Mouse (Mus musculus) heart, embryonic 16.5 days (tissue): ENCODE measurements at regions not wholly inside any gene's neighbourhood (a gene's known extent, or its start where the extent isn't known, plus 50 kb on each side); places are given as distances from the start of the nearest gene placed in this dataset.

ENCODE experiments used
- ATAC-seq: fragments of 200-750 bp; cut with Nextera tagmentation; replicated peaks from 2 replicates; pipeline ENCODE4 v1.8.0; 2017; ENCODE audit warnings: moderate number of reproducible peaks; ENCODE audit not compliant: insufficient read depth, low FRiP score; ENCODE audit errors: extremely low read depth
- H3K27ac ChIP-seq: fragments of 300-500 bp; sonication (generic); 2 replicates; pipeline ENCODE4 v1.5.1; 2014; ENCODE audit warnings: mild to moderate bottlenecking, low read length, control low read depth, moderate library complexity
- H3K27me3 ChIP-seq: fragments of 300-500 bp; sonication (generic); 2 replicates; pipeline ENCODE4 v1.6.1; 2014; ENCODE audit warnings: low read length, mixed read lengths; ENCODE audit not compliant: control insufficient read depth, insufficient read depth
- H3K36me3 ChIP-seq: fragments of 300-500 bp; sonication (generic); 2 replicates; pipeline ENCODE4 v1.6.1; 2014; ENCODE audit not compliant: control insufficient read depth, insufficient read depth
- H3K4me1 ChIP-seq: fragments of 300-500 bp; sonication (generic); 2 replicates; pipeline ENCODE4 v1.6.1; 2014; ENCODE audit warnings: low read length, mixed read lengths; ENCODE audit not compliant: control insufficient read depth, insufficient read depth
- H3K4me2 ChIP-seq: fragments of 300-500 bp; sonication (generic); 2 replicates; pipeline ENCODE4 v1.6.1; 2014; ENCODE audit warnings: low read depth, mild to moderate bottlenecking, control low read depth, low read length
- H3K4me3 ChIP-seq: fragments of 300-500 bp; sonication (generic); 2 replicates; pipeline ENCODE4 v1.5.1; 2014; ENCODE audit warnings: mild to moderate bottlenecking, control low read depth, low read length
- H3K9ac ChIP-seq: fragments of 300-500 bp; sonication (generic); 2 replicates; pipeline ENCODE4 v1.6.1; 2014; ENCODE audit warnings: low read length, control low read depth
- H3K9me3 ChIP-seq: fragments of 300-500 bp; sonication (generic); replicated peaks from 2 replicates; pipeline ENCODE4 v1.6.1; 2016; ENCODE audit warnings: low read length; ENCODE audit not compliant: control insufficient read depth
- WGBS: fragments of 180-500 bp; shearing (Covaris S2); extraction: QIAGEN DNeasy Blood & Tissue Kit; methylation state at CpG from one replicate; pipeline ENCODE4 v1.1.7; 2014; 5-methylcytosine and 5-hydroxymethylcytosine counted together

DNA sequence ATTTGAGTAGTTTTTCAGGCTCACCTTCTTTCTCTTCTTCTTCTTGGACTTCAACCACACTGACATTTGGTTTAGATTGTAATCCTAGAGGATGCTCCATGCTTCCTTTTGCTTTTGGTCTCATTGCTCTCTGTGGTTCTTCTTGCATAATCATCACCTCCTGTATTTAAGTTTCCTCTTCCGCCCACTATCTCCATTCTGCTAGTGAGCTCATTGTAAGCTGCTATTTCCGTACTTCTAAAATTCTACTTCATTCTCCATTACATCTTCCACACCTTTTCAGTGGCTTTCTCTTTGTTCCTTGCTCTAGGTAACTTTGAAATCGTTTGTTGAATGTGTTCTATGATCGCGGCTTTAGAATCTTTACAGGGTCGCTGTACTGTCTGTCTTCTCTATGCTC lies 493.1 kb upstream of the Cdh5 start:
- H3K27ac ChIP-seq, result no peak overlapping the region
- H3K9ac ChIP-seq, result no peak overlapping the region
- H3K9me3 ChIP-seq, result no peaks in the 10 kb centered on the region
- H3K4me3 ChIP-seq, result no peak overlapping the region
- no peak for ATAC-seq
- H3K27me3 ChIP-seq, result no peaks in the 10 kb centered on the region
- no peaks in the 10 kb centered on the region for H3K36me3 ChIP-seq
- no peaks in the 10 kb centered on the region for H3K4me1 ChIP-seq
- WGBS, result 80% methylated on average over 6 of the region's 6 CpGs
- no peak overlapping the region for H3K4me2 ChIP-seq

DNA sequence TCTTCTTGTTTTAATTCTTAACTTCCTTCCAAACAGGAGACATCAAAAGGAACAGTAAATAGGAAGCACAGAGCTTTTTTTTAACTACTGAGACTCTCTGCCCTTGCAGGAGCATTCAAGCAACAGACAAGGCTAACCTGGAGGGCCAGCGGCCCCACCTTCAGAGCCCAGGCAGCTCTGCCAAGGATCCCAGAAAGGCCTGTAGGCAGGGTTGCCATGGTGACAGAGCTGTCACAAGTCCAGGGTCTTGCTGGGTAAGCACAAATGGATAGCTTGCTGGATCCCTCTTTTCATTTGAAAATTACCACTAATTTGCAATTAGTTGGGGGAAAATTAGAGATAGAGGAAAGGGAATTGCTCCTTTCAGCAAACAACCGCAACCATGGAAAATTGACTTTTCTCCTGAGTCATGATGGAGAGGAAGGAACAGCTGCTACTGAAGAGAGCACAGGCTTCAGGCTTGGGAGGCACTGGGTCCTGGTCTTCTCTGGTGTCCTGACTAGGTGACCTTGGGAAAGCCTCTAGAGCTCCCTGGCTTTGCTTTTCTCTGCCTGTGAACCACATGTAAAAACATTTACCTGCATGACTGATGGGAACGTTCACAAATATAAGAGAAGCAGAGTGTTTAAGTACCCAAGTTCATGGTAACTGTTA lies 477.5 kb upstream of the Cdh5 start:
- Histone ChIP-seq H3K4me2 (no peak overlapping the region), H3K27me3 (no peaks in the 10 kb centered on the region), H3K27ac (no peak overlapping the region), H3K36me3 (no peaks in the 10 kb centered on the region), H3K4me1 (no peaks in the 10 kb centered on the region), H3K4me3 (no peak overlapping the region), H3K9ac (no peak overlapping the region), H3K9me3 (no peaks in the 10 kb centered on the region; the same call in 1 of the 2 replicates)
- 51% methylated on average over 3 of the region's 3 CpGs for WGBS
- ATAC-seq, result no peak

DNA sequence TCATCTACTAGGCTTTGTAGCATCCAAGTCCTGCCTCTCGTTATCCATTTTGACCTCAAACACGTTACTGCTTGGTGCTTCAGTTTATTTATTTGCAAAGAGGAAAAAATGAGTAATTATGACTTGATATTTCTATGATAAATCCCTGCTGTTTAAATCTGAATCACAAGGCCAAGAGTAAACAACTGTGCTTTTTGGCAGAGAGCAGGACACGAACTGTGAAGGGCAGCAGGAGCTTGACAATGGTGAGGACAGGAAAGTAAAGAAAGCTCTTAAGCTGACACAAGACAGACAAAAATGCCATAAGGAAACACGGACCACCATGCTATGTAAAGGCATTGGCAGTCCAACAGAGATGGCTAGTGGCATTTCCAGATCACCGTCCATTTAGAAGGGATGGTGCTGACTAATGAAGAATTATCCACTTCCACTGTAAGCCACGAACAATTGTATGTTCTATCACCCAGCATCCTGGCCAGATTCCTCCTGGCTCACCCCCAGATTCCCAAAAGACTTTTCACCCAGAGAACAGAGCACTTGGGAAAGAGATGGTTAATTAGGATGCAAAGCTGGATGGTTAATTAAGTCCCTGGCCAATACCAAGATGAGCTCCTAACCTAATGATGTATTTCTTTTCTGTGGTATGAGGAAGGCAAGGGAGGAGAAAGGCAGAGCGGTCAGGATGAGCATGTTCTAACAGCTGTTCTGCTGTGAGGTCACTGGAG lies 476.1 kb upstream of the Cdh5 start:
- no peaks in the 10 kb centered on the region for H3K27me3 ChIP-seq
- H3K36me3 ChIP-seq, result no peaks in the 10 kb centered on the region
- no peak overlapping the region for H3K9ac ChIP-seq
- ATAC-seq, result no peak
- no peak overlapping the region for H3K27ac ChIP-seq
- H3K4me3 ChIP-seq, result no peak overlapping the region
- no peak overlapping the region for H3K4me2 ChIP-seq
- H3K4me1 ChIP-seq, result no peaks in the 10 kb centered on the region
- 63% methylated on average over 7 of the region's 7 CpGs for WGBS
- no peaks in the 10 kb centered on the region for H3K9me3 ChIP-seq

DNA sequence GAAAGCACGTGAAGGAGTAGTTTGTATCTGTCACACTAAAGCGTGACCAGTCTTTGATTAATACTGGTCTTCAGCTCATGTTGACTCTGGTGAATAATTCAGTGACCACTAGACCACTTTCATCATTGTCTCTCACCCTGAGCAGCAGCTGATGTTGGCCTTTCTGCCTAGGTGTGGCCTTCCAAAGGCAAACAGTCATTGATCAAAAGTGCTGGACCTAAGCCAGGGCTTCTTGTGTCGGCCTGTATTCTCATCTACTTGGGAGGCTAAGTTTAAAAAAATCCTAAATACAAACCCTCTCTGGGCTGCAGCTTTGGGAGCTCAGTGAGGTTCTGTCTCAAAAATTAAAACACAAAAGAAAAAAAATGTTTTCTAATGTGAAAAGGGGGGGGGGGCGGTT lies 475.0 kb upstream of the Cdh5 start:
- ATAC-seq, result no peak
- Histone ChIP-seq H3K4me2 (no peak overlapping the region), H3K9ac (no peak overlapping the region), H3K27ac (no peak overlapping the region), H3K4me3 (no peak overlapping the region), H3K9me3 (no peaks in the 10 kb centered on the region), H3K4me1 (no peaks in the 10 kb centered on the region), H3K36me3 (no peaks in the 10 kb centered on the region), H3K27me3 (no peaks in the 10 kb centered on the region)
- 54% methylated on average over 4 of the region's 4 CpGs for WGBS

DNA sequence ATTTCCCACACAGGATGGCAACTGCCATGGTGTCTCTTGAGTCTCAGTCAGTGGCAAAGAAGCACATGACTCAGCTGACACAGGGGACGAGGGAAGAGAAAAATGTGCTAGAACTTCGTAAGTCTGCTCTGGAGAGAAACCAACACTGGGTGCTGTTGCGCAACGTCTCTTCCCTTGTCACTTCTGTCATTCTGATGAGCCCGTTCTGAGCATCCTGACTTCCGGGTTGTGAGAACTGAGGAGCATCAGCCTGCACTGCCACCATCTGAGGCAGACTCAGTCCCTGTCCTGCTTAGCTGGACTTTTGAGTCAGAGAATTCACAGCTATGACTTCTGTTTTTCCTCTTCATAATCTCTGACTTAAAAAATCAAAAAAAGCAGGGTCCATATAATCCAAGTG lies 468.9 kb upstream of the Cdh5 start:
- Histone ChIP-seq H3K4me2 (no peak overlapping the region), H3K4me1 (no peaks in the 10 kb centered on the region), H3K36me3 (no peaks in the 10 kb centered on the region), H3K27me3 (no peaks in the 10 kb centered on the region), H3K27ac (no peak overlapping the region), H3K9ac (no peak overlapping the region), H3K9me3 (no peaks in the 10 kb centered on the region), H3K4me3 (no peak overlapping the region)
- WGBS, result 65% methylated on average over 6 of the region's 6 CpGs
- no peak for ATAC-seq

DNA sequence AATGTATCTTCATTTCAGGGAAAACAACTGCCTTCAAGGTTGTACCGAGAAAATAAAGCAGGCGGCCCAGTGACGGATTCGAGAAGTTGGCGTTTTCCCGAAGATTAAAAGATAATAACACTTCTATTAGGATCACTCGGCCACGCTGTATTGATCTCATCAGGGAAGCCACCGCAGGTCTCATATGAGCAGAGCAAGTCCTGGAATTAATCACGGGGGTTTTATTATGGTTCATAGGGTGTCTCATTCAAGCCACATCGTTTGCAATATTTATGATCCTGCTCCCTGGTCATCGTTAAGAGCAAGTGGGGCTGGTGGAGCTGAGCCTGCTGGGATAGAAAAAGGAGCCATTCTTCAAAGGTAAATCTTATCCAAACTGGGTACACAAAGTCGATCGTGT lies 466.5 kb upstream of the Cdh5 start:
- H3K27me3 ChIP-seq, result no peaks in the 10 kb centered on the region
- no peak overlapping the region for H3K27ac ChIP-seq
- H3K4me2 ChIP-seq, result no peak overlapping the region
- H3K4me1 ChIP-seq, result no peaks in the 10 kb centered on the region
- H3K4me3 ChIP-seq, result no peak overlapping the region
- no peak for ATAC-seq
- 89% methylated on average over 14 of the region's 14 CpGs for WGBS
- no peaks in the 10 kb centered on the region for H3K9me3 ChIP-seq
- no peak overlapping the region for H3K9ac ChIP-seq
- H3K36me3 ChIP-seq, result no peaks in the 10 kb centered on the region

DNA sequence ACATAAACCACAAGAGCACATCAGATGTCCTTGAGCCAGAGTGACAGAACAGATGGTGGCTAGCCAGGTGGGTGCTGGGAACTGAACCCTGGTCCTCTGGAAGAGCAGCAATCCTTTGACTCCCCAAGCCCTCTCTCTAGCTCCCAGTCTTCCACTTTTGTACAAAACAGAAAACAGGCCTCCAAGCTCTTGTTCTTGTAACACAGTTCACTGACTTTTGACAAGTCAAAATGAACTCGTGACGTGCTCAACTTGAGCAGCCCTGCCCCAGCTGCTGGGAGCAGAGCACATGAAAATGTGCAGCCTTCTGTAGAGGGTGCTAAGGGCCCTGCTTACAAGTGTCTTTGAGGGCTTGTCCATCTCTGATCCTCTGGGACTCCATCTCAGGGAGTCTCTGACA lies 457.8 kb upstream of the Cdh5 start:
- no peak overlapping the region for H3K4me3 ChIP-seq
- no peaks in the 10 kb centered on the region for H3K4me1 ChIP-seq

DNA sequence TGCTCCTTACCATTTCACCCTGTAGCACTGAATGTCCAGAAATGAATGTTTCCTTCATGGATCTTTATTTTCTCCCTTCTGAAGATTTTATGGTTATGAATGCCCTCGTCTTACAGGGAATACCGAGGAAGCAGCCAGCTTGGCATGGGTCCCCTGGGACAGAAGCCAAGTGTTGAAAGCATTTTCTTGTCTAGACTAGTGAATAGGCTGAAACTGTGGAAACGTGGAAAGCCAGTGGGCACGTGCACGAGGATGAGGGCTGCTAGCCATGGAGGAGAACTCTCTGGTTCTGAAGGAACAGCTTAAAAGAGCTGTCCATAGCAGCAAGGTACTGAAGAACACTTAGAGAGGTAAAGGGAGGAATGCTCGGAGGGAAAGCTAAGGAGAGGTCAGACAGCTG lies 457.3 kb upstream of the Cdh5 start:
- Histone ChIP-seq H3K27me3 (no peaks in the 10 kb centered on the region), H3K4me1 (no peaks in the 10 kb centered on the region), H3K36me3 (no peaks in the 10 kb centered on the region), H3K4me3 (no peak overlapping the region), H3K27ac (no peak overlapping the region), H3K9me3 (no peaks in the 10 kb centered on the region; the same call in 1 of the 2 replicates), H3K9ac (no peak overlapping the region), H3K4me2 (no peak overlapping the region)
- WGBS, result 53% methylated on average over 6 of the region's 6 CpGs
- ATAC-seq, result no peak

More for the DNA sequence above, 457.8 kb upstream of the Cdh5 start:
- ATAC-seq, result no peak
- no peak overlapping the region for H3K4me2 ChIP-seq
- H3K9ac ChIP-seq, result no peak overlapping the region
- no peak overlapping the region for H3K27ac ChIP-seq
- H3K27me3 ChIP-seq, result no peaks in the 10 kb centered on the region
- no peaks in the 10 kb centered on the region for H3K36me3 ChIP-seq
- WGBS, result 86% methylated on average over 2 of the region's 2 CpGs
- no peaks in the 10 kb centered on the region; the same call in 1 of the 2 replicates for H3K9me3 ChIP-seq

DNA sequence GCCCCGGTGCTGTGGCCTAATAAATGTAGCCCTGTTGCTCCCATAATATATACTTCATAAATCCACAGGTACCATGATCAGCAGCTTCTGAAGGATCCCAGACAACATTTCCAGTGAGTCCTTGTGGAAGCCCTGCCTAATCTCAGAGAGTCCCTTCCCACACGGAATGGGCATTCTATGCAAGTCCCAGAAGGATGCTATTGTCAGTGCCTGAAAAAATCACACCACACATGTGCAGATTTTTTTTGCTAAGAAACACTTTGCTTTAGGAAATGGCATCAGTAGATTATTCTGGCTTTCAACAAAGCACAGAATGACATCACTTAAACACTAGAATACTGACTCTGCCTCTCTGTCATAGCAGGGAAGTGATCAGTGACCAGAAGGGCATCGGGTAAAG lies 456.6 kb upstream of the Cdh5 start:
- H3K4me1 ChIP-seq, result no peaks in the 10 kb centered on the region

More for the DNA sequence above, 456.6 kb upstream of the Cdh5 start:
- Histone ChIP-seq H3K27ac (no peak overlapping the region), H3K4me3 (no peak overlapping the region), H3K9me3 (no peaks in the 10 kb centered on the region; the same call in 1 of the 2 replicates), H3K4me2 (no peak overlapping the region), H3K27me3 (no peaks in the 10 kb centered on the region), H3K36me3 (no peaks in the 10 kb centered on the region), H3K9ac (no peak overlapping the region)
- no peak for ATAC-seq
- 87% methylated on average over 3 of the region's 3 CpGs for WGBS
